Mouse (Mus musculus) MEL (cell line): Measurements from ENCODE around the gene Camta1. TPM values are rescaled to one million over a fixed set of nuclear protein-coding genes. Genes with fewer than 3 reads are reported as not detected.

Experiments
- DNase-seq: peaks from one replicate; pipeline ENCODE4 v3.0.0; 2011; ENCODE audit warnings: low read depth, low spot score
- H3K27ac ChIP-seq: 2 replicates; pipeline ENCODE4 v1.5.1; 2012; ENCODE audit warnings: low read depth, mild to moderate bottlenecking, control low read depth, low read length, moderate library complexity; ENCODE audit not compliant: control insufficient read depth
- H3K27me3 ChIP-seq, 2 experiments: fragments of 150-350 bp in 1 of 2; sonication (generic) in 1 of 2; 2 replicates each; pipeline ENCODE4 v1.6.1; 2012; ENCODE audit warnings: low read length in 2 of 2, mild to moderate bottlenecking in 2 of 2, improper control_type of control experiment in 1 of 2, moderate library complexity in 1 of 2; ENCODE audit not compliant: insufficient read depth in 2 of 2, control insufficient read depth in 1 of 2
- H3K36me3 ChIP-seq, 2 experiments: 2 replicates each; pipeline ENCODE4 v1.6.1; 2012 to 2014; ENCODE audit warnings: low read length in 2 of 2, improper control_type of control experiment in 1 of 2, inconsistent platforms in 1 of 2, mild to moderate bottlenecking in 1 of 2; ENCODE audit not compliant: insufficient read depth in 2 of 2, control insufficient read depth in 1 of 2
- H3K4me1 ChIP-seq, 2 experiments: fragments of 150-350 bp in 1 of 2; sonication (generic) in 1 of 2; 2 replicates each; pipeline ENCODE4 v1.6.1; 2012; ENCODE audit warnings: low read length in 2 of 2, improper control_type of control experiment in 1 of 2, mild to moderate bottlenecking in 1 of 2; ENCODE audit not compliant: insufficient read depth in 2 of 2, control insufficient read depth in 1 of 2
- H3K4me3 ChIP-seq, 2 experiments: fragments of 150-350 bp in 1 of 2; sonication (generic) in 1 of 2; 2 replicates each; pipeline ENCODE4 v1.5.1; 2012; ENCODE audit warnings: low read depth in 2 of 2, low read length in 2 of 2, mild to moderate bottlenecking in 2 of 2, moderate library complexity in 2 of 2, control low read depth in 1 of 2, improper control_type of control experiment in 1 of 2; ENCODE audit not compliant: control insufficient read depth in 1 of 2, insufficient read depth in 1 of 2
- H3K79me2 ChIP-seq: 2 replicates; pipeline ENCODE4 v1.6.1; 2012; ENCODE audit warnings: mild to moderate bottlenecking, low read length, moderate library complexity; ENCODE audit not compliant: control insufficient read depth, poor library complexity, insufficient read depth
- H3K9ac ChIP-seq: 2 replicates; pipeline ENCODE4 v1.6.1; 2012; ENCODE audit warnings: low read depth, mild to moderate bottlenecking, control low read depth, low read length, moderate library complexity; ENCODE audit not compliant: control insufficient read depth, poor library complexity, severe bottlenecking
- H3K9me3 ChIP-seq: fragments of 150-350 bp; sonication (generic); replicated peaks from 2 replicates; pipeline ENCODE4 v1.6.1; 2012; ENCODE audit warnings: mild to moderate bottlenecking, low read length, improper control_type of control experiment, moderate library complexity; ENCODE audit not compliant: insufficient read depth
- BHLHE40 ChIP-seq: IDR thresholded peaks from 2 replicates; pipeline ENCODE4 v1.6.1; 2012; ENCODE audit warnings: low read depth, mild to moderate bottlenecking, inconsistent platforms, low read length, improper control_type of control experiment, borderline replicate concordance
- CHD1 ChIP-seq: IDR thresholded peaks from 2 replicates; pipeline ENCODE4 v1.6.1; 2012; ENCODE audit warnings: low read depth, mild to moderate bottlenecking, inconsistent platforms, low read length, improper control_type of control experiment
- CHD2 ChIP-seq: IDR thresholded peaks from 2 replicates; pipeline ENCODE4 v1.6.1; 2011; ENCODE audit warnings: low read length, improper control_type of control experiment
- ELF1 ChIP-seq: IDR thresholded peaks from 2 replicates; pipeline ENCODE4 v1.6.1; 2014; ENCODE audit warnings: low read depth, mild to moderate bottlenecking, inconsistent platforms, low read length, improper control_type of control experiment, moderate library complexity
- ETS1 ChIP-seq: IDR thresholded peaks from 2 replicates; pipeline ENCODE4 v1.6.1; 2012; ENCODE audit warnings: low read depth, mild to moderate bottlenecking, inconsistent platforms, low read length, improper control_type of control experiment, moderate library complexity
- GABPA ChIP-seq: IDR thresholded peaks from 2 replicates; pipeline ENCODE4 v1.6.1; 2012; ENCODE audit warnings: low read depth, mild to moderate bottlenecking, inconsistent platforms, low read length, improper control_type of control experiment, moderate library complexity
- GATA1 ChIP-seq: IDR thresholded peaks from 2 replicates; pipeline ENCODE4 v1.6.1; 2011; ENCODE audit warnings: low read depth, low read length, improper control_type of control experiment
- JUND ChIP-seq: IDR thresholded peaks from 2 replicates; pipeline ENCODE4 v1.6.1; 2011; ENCODE audit warnings: low read depth, mild to moderate bottlenecking, improper control_type of control experiment, low read length
- KAT2A ChIP-seq: conservative IDR thresholded peaks from 2 replicates; pipeline ENCODE4 v1.6.1; 2012; ENCODE audit warnings: low read depth, low read length, improper control_type of control experiment, inconsistent platforms
- MAFK ChIP-seq: IDR thresholded peaks from 2 replicates; pipeline ENCODE4 v1.6.1; 2011; ENCODE audit warnings: low read depth, mild to moderate bottlenecking, low read length, improper control_type of control experiment, borderline replicate concordance
- MEF2A ChIP-seq: IDR thresholded peaks from 2 replicates; pipeline ENCODE4 v1.6.1; 2014; ENCODE audit warnings: low read depth, mild to moderate bottlenecking, inconsistent platforms, low read length, improper control_type of control experiment; ENCODE audit not compliant: poor library complexity, insufficient replicate concordance, severe bottlenecking; ENCODE audit errors: extremely low read depth
- MXI1 ChIP-seq: IDR thresholded peaks from 2 replicates; pipeline ENCODE4 v1.6.1; 2011; ENCODE audit warnings: mild to moderate bottlenecking, low read depth, low read length, improper control_type of control experiment
- NELFE ChIP-seq: IDR thresholded peaks from 2 replicates; pipeline ENCODE4 v1.6.1; 2011; ENCODE audit warnings: low read depth, low read length, improper control_type of control experiment
- NRF1 ChIP-seq: IDR thresholded peaks from 2 replicates; pipeline ENCODE4 v1.6.1; 2014; ENCODE audit warnings: low read depth, mild to moderate bottlenecking, inconsistent platforms, low read length, improper control_type of control experiment, moderate library complexity; ENCODE audit not compliant: poor library complexity, insufficient read depth, severe bottlenecking
- POLR2A ChIP-seq, 2 experiments: IDR thresholded peaks; 2 replicates each; pipeline ENCODE4 v1.6.1; 2011 to 2012; ENCODE audit warnings: low read length in 2 of 2, mild to moderate bottlenecking in 2 of 2, control low read depth in 1 of 2, improper control_type of control experiment in 1 of 2, low read depth in 1 of 2, moderate library complexity in 1 of 2; ENCODE audit not compliant: control insufficient read depth in 1 of 2, insufficient read depth in 1 of 2, poor library complexity in 1 of 2
- RAD21 ChIP-seq: IDR thresholded peaks from 2 replicates; pipeline ENCODE4 v1.6.1; 2011; ENCODE audit warnings: mild to moderate bottlenecking, low read depth, low read length, improper control_type of control experiment
- RCOR1 ChIP-seq: IDR thresholded peaks from 2 replicates; pipeline ENCODE4 v1.6.1; 2012; ENCODE audit warnings: low read depth, mild to moderate bottlenecking, inconsistent platforms, low read length, improper control_type of control experiment
- SIN3A ChIP-seq: IDR thresholded peaks from 2 replicates; pipeline ENCODE4 v1.6.1; 2012; ENCODE audit warnings: low read length, improper control_type of control experiment, inconsistent platforms
- SMC3 ChIP-seq: IDR thresholded peaks from 2 replicates; pipeline ENCODE4 v1.6.1; 2011; ENCODE audit warnings: low read depth, low read length, improper control_type of control experiment
- TAL1 ChIP-seq: IDR thresholded peaks from 2 replicates; pipeline ENCODE4 v1.6.1; 2012; ENCODE audit warnings: mild to moderate bottlenecking, inconsistent platforms, low read length, moderate library complexity, mixed read lengths
- TBP ChIP-seq: IDR thresholded peaks from 2 replicates; pipeline ENCODE4 v1.8.0; 2011; ENCODE audit warnings: low read depth, low read length, improper control_type of control experiment
- TCF12 ChIP-seq: IDR thresholded peaks from 2 replicates; pipeline ENCODE4 v1.6.1; 2014; ENCODE audit warnings: low read depth, mild to moderate bottlenecking, inconsistent platforms, low read length, improper control_type of control experiment, moderate library complexity
- UBTF ChIP-seq: IDR thresholded peaks from 2 replicates; pipeline ENCODE4 v1.6.1; 2012; ENCODE audit warnings: low read depth, mild to moderate bottlenecking, inconsistent platforms, low read length, improper control_type of control experiment, moderate library complexity, borderline replicate concordance; ENCODE audit not compliant: insufficient read depth
- USF2 ChIP-seq, 2 experiments: IDR thresholded peaks; 2 replicates each; pipeline ENCODE4 v1.6.1; 2011 to 2012; ENCODE audit warnings: improper control_type of control experiment in 2 of 2, low read length in 2 of 2, borderline replicate concordance in 1 of 2, inconsistent platforms in 1 of 2, low read depth in 1 of 2, mild to moderate bottlenecking in 1 of 2; ENCODE audit not compliant: insufficient read depth in 1 of 2
- ZKSCAN1 ChIP-seq: IDR thresholded peaks from 2 replicates; pipeline ENCODE4 v1.6.1; 2012; ENCODE audit warnings: low read depth, mild to moderate bottlenecking, inconsistent platforms, low read length, improper control_type of control experiment, moderate library complexity
- ZNF384 ChIP-seq: IDR thresholded peaks from 2 replicates; pipeline ENCODE4 v1.6.1; 2012; ENCODE audit warnings: low read depth, mild to moderate bottlenecking, inconsistent platforms, low read length, improper control_type of control experiment
- polyA plus RNA-seq, 2 experiments: library from polyadenylated mRNA; stranded (reverse) in 1 of 2; unstranded in 1 of 2; fragments of >175 nt in 1 of 2; fragments of >200 nt in 1 of 2; gene quantifications; 2 replicates each; pipeline versions ENCODE4 v1.2.1 to v1.2.4; 2012; ENCODE audit warnings: low replicate concordance in 2 of 2, low read depth in 1 of 2; ENCODE audit not compliant: insufficient read length in 2 of 2, insufficient read depth in 1 of 2, missing spikeins in 1 of 2
- total RNA-seq: library from RNA; depleted of rRNA; stranded (reverse); fragments of 300-350 nt; gene quantifications from 2 replicates; pipeline ENCODE4 v1.2.3, GENCODE M21; 2012

The Camta1 gene
- total and polyA plus RNA-seq, 3 experiments, result 28.2 to 87.5 TPM; not detected in 1

DNA sequence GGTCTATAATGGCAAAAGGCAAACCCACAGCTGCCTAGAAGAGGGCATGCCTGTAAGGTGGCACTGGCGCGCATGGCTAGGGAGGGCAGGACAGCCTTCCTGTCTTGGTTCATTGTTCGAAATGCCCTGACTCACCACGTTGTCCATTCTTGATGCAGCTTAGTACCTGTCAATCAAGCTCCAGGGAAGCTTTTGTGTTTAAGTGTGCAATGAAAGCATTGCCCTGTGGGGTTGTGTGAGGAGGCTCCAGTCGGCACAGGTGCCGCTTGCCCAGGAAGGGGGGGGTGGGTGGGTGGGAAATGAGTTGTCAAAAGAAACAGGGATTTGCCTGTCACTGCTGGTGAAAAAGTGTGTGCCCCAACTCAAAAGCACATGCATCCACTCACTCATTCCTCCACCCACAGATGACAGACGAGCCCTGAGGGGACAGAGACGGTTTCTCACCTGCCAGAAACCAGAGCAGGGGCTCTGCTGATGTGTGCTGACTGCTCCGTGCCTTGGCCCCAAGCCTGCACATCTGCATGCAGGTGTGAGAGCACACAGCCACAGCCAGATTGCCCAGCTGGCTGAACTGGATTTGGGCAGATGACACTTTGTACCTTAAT, 115.6 kb downstream of the Camta1 start:
- no peak overlapping the region for H3K4me3 ChIP-seq
- no peaks in the 10 kb centered on the region for H3K27me3 ChIP-seq
- no peak overlapping the region for H3K9ac ChIP-seq
- DNase-seq, result no peak
- no peaks in the 10 kb centered on the region for H3K79me2 ChIP-seq
- H3K27ac ChIP-seq, result no peak overlapping the region
- TF ChIP-seq SIN3A, result no peak
- TF ChIP-seq POLR2A (IDR thresholded peaks at IDR 0.05; ENCODE audit: control insufficient read depth in 1 of 2, insufficient read depth in 1 of 2, low read depth in 1 of 2, low read length in 2 of 2, poor library complexity in 1 of 2), result no peak
- no peak for TF ChIP-seq CHD1
- no peak for TF ChIP-seq ETS1
- no peak for TF ChIP-seq UBTF
- no peak for TF ChIP-seq KAT2A
- TF ChIP-seq JUND, result no peak
- TF ChIP-seq MXI1, result no peak
- TF ChIP-seq TCF12, result no peak
- no peak for TF ChIP-seq RAD21
- TF ChIP-seq ZNF384, result no peak
- no peak for TF ChIP-seq BHLHE40
- no peak for TF ChIP-seq GATA1
- TF ChIP-seq SMC3, result no peak
- TF ChIP-seq MAFK, result no peak
- H3K36me3 ChIP-seq, result peaks cover 0 to 6% of the 10 kb centered on the region in 2 experiments; a peak in 2 of 4 replicates
- peaks cover 0 to 4% of the 10 kb centered on the region in 2 experiments; a peak in 2 of 4 replicates for H3K4me1 ChIP-seq
- H3K9me3 ChIP-seq, result no peaks in the 10 kb centered on the region

DNA sequence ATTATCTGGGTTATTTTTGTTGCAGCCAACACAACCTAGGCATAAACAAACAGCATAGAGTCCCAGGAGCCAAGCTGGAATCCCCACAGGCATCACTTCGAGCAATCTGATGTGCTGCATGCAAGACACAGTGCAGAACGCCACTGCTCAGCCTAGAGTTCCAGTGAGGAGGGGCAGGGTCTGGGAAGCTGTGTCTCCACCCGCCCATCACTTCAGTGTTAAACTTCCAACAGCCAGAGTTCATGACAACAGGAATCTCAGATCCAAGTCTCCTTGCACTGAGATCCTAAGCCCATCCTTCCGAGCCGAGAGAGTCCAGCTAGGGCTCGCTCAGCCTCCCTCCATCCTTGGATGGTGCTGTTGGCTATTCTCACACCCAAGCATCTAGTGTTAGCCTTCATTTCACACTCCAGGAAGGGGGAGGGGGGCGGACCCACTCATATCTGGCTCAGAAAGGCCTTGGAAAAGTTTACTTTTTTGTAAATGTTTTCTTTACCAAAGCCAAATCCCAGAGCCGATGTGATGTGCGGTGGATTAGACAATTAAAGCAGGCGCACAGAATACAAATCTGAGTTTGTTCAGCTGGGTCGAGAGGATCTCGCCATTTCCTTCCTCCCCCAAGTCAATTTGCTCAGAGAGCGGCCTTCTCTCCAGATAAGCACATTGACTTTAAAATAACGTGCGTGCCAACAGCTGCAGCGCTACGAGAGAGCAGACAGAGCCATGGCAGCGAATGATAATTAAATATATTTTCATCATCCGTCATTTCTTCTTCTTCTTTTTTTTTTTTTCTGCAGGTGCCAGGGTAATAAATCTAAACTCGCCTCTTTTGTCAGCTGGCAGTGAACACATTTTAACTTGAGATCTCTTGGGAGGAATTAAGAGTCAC, 120.2 kb downstream of the Camta1 start:
- H3K9me3 ChIP-seq, result no peaks in the 10 kb centered on the region
- no peak overlapping the region for H3K9ac ChIP-seq
- H3K27ac ChIP-seq, result no peak overlapping the region
- peak; percentile 88 for DNase-seq
- H3K4me1 ChIP-seq, result peaks cover 0 to 7% of the 10 kb centered on the region in 2 experiments; a peak in 2 of 4 replicates
- H3K27me3 ChIP-seq, result no peaks in the 10 kb centered on the region
- no peaks in the 10 kb centered on the region for H3K79me2 ChIP-seq
- H3K36me3 ChIP-seq, result peaks cover 0 to 8% of the 10 kb centered on the region in 2 experiments; a peak in 2 of 4 replicates
- H3K4me3 ChIP-seq, result no peak overlapping the region
- TF ChIP-seq TAL1, result peak; percentile 90
- no peak; the same call in 1 of the 2 replicates for TF ChIP-seq MAFK
- TF ChIP-seq ETS1, result peak; percentile 96
- TF ChIP-seq ELF1, result no peak
- no peak for TF ChIP-seq CHD2
- peak; percentile 77 for TF ChIP-seq SIN3A
- no peak for TF ChIP-seq TBP
- no peak for TF ChIP-seq NELFE
- no peak for TF ChIP-seq CHD1
- TF ChIP-seq MEF2A, result no peak
- TF ChIP-seq POLR2A (IDR thresholded peaks at IDR 0.05; ENCODE audit: control insufficient read depth in 1 of 2, insufficient read depth in 1 of 2, low read depth in 1 of 2, low read length in 2 of 2, poor library complexity in 1 of 2), result no peak
- TF ChIP-seq USF2 (IDR thresholded peaks at IDR 0.05; ENCODE audit: borderline replicate concordance in 1 of 2, insufficient read depth in 1 of 2, low read depth in 1 of 2, low read length in 2 of 2), result no peak
- peak; percentile 67; the same call in 1 of the 2 replicates for TF ChIP-seq MXI1
- peak; percentile 96 for TF ChIP-seq ZNF384
- no peak for TF ChIP-seq GABPA
- peak; percentile 85 for TF ChIP-seq GATA1
- TF ChIP-seq NRF1, result no peak
- no peak for TF ChIP-seq ZKSCAN1
- peak; percentile 96 for TF ChIP-seq RCOR1
- TF ChIP-seq UBTF, result no peak
